Mouse (Mus musculus) heart, postnatal 10 days (tissue): Measurements from ENCODE around the gene Gm29049. TPM values are rescaled to one million over a fixed set of nuclear protein-coding genes. Genes with fewer than 3 reads are reported as not detected.
"Not testable (repeated sequence)": the region's sequence is repeated elsewhere in the genome, so short reads cannot be mapped to it uniquely, and the experiment has no call there.

Source experiments
- DNase-seq, 2 experiments: peaks; one replicate each; pipeline ENCODE4 v3.0.0; 2021
- intact Hi-C: fragments of 180-260 bp; cut with DNase I; formaldehyde crosslinking; loops from one replicate; pipeline ENCODE4 v1.15.1; 2025
- total RNA-seq, 2 experiments: library from RNA; stranded (reverse); gene quantifications; 2 replicates each; pipeline ENCODE4 v1.2.3; 2021

Gene Gm29049
- total RNA-seq, result not detected

GRCm38 (mm10) chrY:7997068-7997467 lies at the start of gene Gm29049:
Gene Gm29049, minus strand, starts transcription at chrY:7997168.
- DNase-seq, intact Hi-C loops: not testable (repeated sequence)

Other genes starting within 250 kb of the Gm29049 start
- not detected for gene Gm20825, start 74.3 kb upstream of the Gm29049 start, total RNA-seq